In the genomic region with DNA sequence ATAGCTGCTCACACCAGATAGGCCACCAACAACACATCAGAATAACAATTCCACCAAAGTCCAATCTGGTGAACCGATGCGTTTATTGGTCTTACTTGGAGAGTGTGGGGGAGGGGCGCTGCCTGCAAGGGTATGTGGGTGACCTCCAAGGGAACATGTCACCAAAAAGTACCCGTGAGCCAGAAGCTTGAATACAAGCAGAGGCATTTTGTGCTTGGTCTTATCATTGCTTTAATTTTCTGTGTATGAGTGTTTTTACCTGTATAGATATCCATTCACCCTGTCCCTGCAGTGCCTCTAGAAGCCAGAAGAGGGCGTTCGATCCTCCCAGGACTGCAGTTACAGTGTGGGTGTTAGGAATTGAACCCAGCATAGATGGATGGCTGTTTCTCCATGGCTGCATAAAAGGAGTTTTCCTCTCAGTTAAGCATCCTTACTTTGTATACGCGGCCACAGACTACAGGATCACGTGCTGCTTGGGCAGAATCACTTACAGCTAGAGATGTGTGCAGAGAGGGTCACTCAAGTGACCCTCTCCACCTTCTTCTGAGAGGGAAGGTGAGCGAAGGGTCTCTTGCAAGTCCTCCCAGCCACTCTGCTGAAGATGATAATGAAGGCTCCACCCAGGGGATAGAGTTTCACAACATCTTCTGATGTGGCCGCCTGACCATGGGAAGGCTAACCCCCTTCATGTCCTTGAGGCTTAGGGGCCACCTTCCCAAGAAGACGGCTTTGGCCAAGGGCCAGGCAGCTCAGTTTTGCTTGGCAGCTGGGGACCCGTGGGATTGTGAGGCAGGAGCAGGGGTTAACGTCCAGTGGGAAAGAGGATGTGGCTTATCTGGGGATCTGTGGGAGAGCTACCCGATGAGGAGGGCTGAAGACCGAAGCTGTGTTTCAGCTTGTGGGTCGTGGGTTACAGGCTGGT, we compare ENCODE assay signal across 8 mouse cellular contexts. TPM values are rescaled to one million over a fixed set of nuclear protein-coding genes. Genes with fewer than 3 reads are reported as not detected.
A peak's percentile ranks its signal among the peaks of the same experiment; 100 is the strongest.
DNase-seq lines count a peak whose midpoint lies in the region; ATAC-seq and TF ChIP-seq lines count a peak whose summit lies in the region.

No protein-coding gene starts in this region.

- H3K27ac ChIP-seq in forebrain, embryonic 10.5 days, result peak overlapping the region; percentile 85
- H3K27ac ChIP-seq in hindbrain, postnatal 0 days, result peak overlapping the region; percentile 82
- H3K27ac ChIP-seq in liver, embryonic 15.5 days (replicated peaks), result peak overlapping the region; percentile 29; the same call in 1 of the 2 replicates

- ATAC-seq in hindbrain, postnatal 0 days, result peak; percentile 4; the same call in 1 of the 2 replicates
- ATAC-seq in liver, embryonic 15.5 days (ENCODE audit: insufficient read depth), result no peak

- WGBS in forebrain, embryonic 10.5 days, result 42% methylated on average over 17 of the region's 17 CpGs
- 24% methylated on average over 17 of the region's 17 CpGs for WGBS in hindbrain, postnatal 0 days
- 44% methylated on average over 17 of the region's 17 CpGs for WGBS in liver, embryonic 15.5 days (ENCODE audit: insufficient replicate concordance)

- peak; percentile 48 for DNase-seq in layer of hippocampus, adult 11-12 months (ENCODE audit: low spot score)
- no peak for DNase-seq in layer of hippocampus, adult 9-11 months
- DNase-seq in adrenal gland, adult (ENCODE audit: inconsistent age in 2 of 2, low spot score in 1 of 2), result peak; percentile 75 to 88
- peak; percentile 42 for DNase-seq in forebrain, embryonic 10.5 days (ENCODE audit: extremely low spot score, low spot score)
- peak; percentile 71 for DNase-seq in hindbrain, postnatal 0 days (ENCODE audit: low spot score)
- peak; percentile 63 for DNase-seq in ovary, postnatal 14 days (ENCODE audit: low spot score)
- no peak for DNase-seq in spleen, postnatal 36 days (ENCODE audit: low spot score in 2 of 2)

- H3K9me3 ChIP-seq in forebrain, embryonic 10.5 days, result no peaks in the 10 kb centered on the region
- no peaks in the 10 kb centered on the region for H3K9me3 ChIP-seq in hindbrain, postnatal 0 days (ENCODE audit: low read length)
- H3K9me3 ChIP-seq in liver, embryonic 15.5 days (replicated peaks), result no peaks in the 10 kb centered on the region

- peaks cover 97% of the 10 kb centered on the region for H3K4me1 ChIP-seq in forebrain, embryonic 10.5 days
- H3K4me1 ChIP-seq in hindbrain, postnatal 0 days (ENCODE audit: insufficient read depth, low read length), result peaks cover 63% of the 10 kb centered on the region
- peaks cover 79% of the 10 kb centered on the region for H3K4me1 ChIP-seq in liver, embryonic 15.5 days (replicated peaks)

- H3K27me3 ChIP-seq in forebrain, embryonic 10.5 days (ENCODE audit: poor library complexity, severe bottlenecking), result no peaks in the 10 kb centered on the region
- no peaks in the 10 kb centered on the region for H3K27me3 ChIP-seq in hindbrain, postnatal 0 days (ENCODE audit: insufficient read depth, low read length)
- H3K27me3 ChIP-seq in liver, embryonic 15.5 days, result no peaks in the 10 kb centered on the region

- peak overlapping the region; percentile 24; the same call in 1 of the 2 replicates for H3K9ac ChIP-seq in hindbrain, postnatal 0 days (replicated peaks; ENCODE audit: low read length)
- no peak overlapping the region for H3K9ac ChIP-seq in liver, embryonic 15.5 days

- H3K36me3 ChIP-seq in forebrain, embryonic 10.5 days (replicated peaks), result no peaks in the 10 kb centered on the region
- H3K36me3 ChIP-seq in hindbrain, postnatal 0 days (ENCODE audit: insufficient read depth, low read length), result no peaks in the 10 kb centered on the region
- no peaks in the 10 kb centered on the region for H3K36me3 ChIP-seq in liver, embryonic 15.5 days (replicated peaks)

- TF ChIP-seq CTCF in hindbrain, postnatal 0 days (IDR thresholded peaks at IDR 0.05; ENCODE audit: low read depth), result peak; percentile 79

- H3K4me2 ChIP-seq in hindbrain, postnatal 0 days (ENCODE audit: low read depth, low read length), result no peak overlapping the region
- no peak overlapping the region for H3K4me2 ChIP-seq in liver, embryonic 15.5 days

- H3K4me3 ChIP-seq in forebrain, embryonic 10.5 days, result peak overlapping the region; percentile 15; the same call in 1 of the 2 replicates
- no peak overlapping the region for H3K4me3 ChIP-seq in hindbrain, postnatal 0 days (ENCODE audit: low read length)
- H3K4me3 ChIP-seq in liver, embryonic 15.5 days (replicated peaks), result no peak overlapping the region

RNA-seq across cellular contexts. Expression of a gene that starts 28.1 kb away (rescaled TPM):
- 13.9 and 16.2 TPM in 2 replicates for polyA plus RNA-seq in forebrain, embryonic 10.5 days (2016; fragmentation: Nextera tagmentation; extraction: Ambion mirVana)
- 36.2 and 40.9 TPM in 2 replicates for total RNA-seq in hindbrain, postnatal 0 days (2014; rRNA removed)
- polyA plus RNA-seq in hindbrain, postnatal 0 days (2015; fragmentation: Nextera tagmentation; extraction: Ambion mirVana), result 18.6 and 19.0 TPM in 2 replicates
- polyA plus RNA-seq in liver, embryonic 15.5 days (2015; fragmentation: Nextera tagmentation; extraction: Ambion mirVana), result 6.3 and 7.8 TPM in 2 replicates

RNA-seq across cellular contexts. Expression of a gene that starts 52.0 kb away (rescaled TPM):
- 2.4 and 2.6 TPM in 2 replicates for polyA plus RNA-seq in forebrain, embryonic 10.5 days (2016; fragmentation: Nextera tagmentation; extraction: Ambion mirVana)
- 16.4 and 19.4 TPM in 2 replicates for total RNA-seq in hindbrain, postnatal 0 days (2014; rRNA removed)
- 0.98 and 0.99 TPM in 2 replicates for polyA plus RNA-seq in hindbrain, postnatal 0 days (2015; fragmentation: Nextera tagmentation; extraction: Ambion mirVana)
- polyA plus RNA-seq in liver, embryonic 15.5 days (2015; fragmentation: Nextera tagmentation; extraction: Ambion mirVana), result 0.01 and 0.08 TPM in 2 replicates

Comparison
In these comparisons a context has a peak if more than half of its experiments do, and no peak if none do; other contexts are left out.
1. DNase-seq: peak in layer of hippocampus, adult 11-12 months (single experiment), adrenal gland, adult (2 of 2), forebrain, embryonic 10.5 days (single experiment), hindbrain, postnatal 0 days (single experiment) and ovary, postnatal 14 days (single experiment); none in layer of hippocampus, adult 9-11 months (single experiment) and spleen, postnatal 36 days (0 of 2).
2. H3K27ac ChIP-seq: peak in every context shown above with its lines; median percentile 85 in forebrain, embryonic 10.5 days; 82 in hindbrain, postnatal 0 days; 29 in liver, embryonic 15.5 days.